Comparison of ENCODE assay signal across 10 mouse cellular contexts in the genomic region with DNA sequence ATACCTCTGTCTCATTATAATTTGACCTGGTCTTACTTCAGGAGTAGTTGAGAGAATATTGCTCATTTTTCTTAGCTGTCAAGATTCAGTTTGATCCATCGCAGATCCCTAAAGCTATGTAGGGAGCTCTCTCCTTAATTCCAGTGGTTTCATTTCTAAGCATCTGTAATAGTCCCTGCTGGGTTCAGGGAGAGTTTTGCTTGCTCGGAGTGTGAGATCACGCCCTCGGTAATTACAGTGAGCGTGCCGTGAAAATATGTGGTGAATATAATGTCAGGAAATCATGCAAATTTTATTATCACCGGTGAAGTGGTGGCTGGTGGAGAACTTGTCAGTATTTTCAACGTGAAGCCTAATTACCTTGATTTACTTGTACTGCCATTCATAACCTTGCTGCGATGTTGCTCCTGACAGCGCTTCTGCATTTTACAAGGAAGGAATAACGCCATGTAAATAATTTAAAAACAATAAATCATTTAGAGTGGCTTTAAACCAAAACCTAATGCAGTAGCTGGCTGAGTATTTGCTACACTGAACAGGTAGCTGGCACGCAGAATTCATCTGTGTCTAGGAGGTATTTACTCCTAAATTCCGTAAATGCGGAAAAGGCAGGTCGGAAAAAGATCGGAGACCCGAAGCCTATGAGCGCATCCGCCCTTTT. TPM values are rescaled to one million over a fixed set of nuclear protein-coding genes. Genes with fewer than 3 reads are reported as not detected.
DNase-seq lines count a peak whose midpoint lies in the region; ATAC-seq and TF ChIP-seq lines count a peak whose summit lies in the region.
"Had no signal": no experiment of that assay in that cellular context is flagged by ENCODE, and none has a peak within 500 bp of the region (broad histone marks: within the 10 kb centered on the region; RNA-seq: fewer than 3 reads in every experiment).

No protein-coding gene starts in this region.

- peak overlapping the region; percentile 2; the same call in 1 of the 2 replicates for H3K9ac ChIP-seq in heart, embryonic 12.5 days
- no peak overlapping the region for H3K9ac ChIP-seq in heart, adult 2 months (ENCODE audit: low read depth, low read length)
- H3K9ac ChIP-seq in forebrain, embryonic 15.5 days (replicated peaks), result 0 out of 2 replicates have a peak overlapping the region, but pooled peaks have one; percentile 5
- peak overlapping the region; percentile 17; the same call in 1 of the 2 replicates for H3K9ac ChIP-seq in limb, embryonic 14.5 days (ENCODE audit: low read depth, low read length, severe bottlenecking)

- 3% methylated on average over 19 of the region's 19 CpGs for WGBS in heart, embryonic 12.5 days
- 5% methylated on average over 19 of the region's 19 CpGs for WGBS in heart, adult 2 months
- WGBS in forebrain, embryonic 15.5 days, result 2% methylated on average over 19 of the region's 19 CpGs
- 2% methylated on average over 19 of the region's 19 CpGs for WGBS in limb, embryonic 14.5 days

- no peaks in the 10 kb centered on the region for H3K9me3 ChIP-seq in heart, embryonic 12.5 days (replicated peaks)
- H3K9me3 ChIP-seq in E14TG2a.4 (ENCODE audit: low read length), result no peaks in the 10 kb centered on the region
- no peaks in the 10 kb centered on the region for H3K9me3 ChIP-seq in forebrain, embryonic 15.5 days
- no peaks in the 10 kb centered on the region for H3K9me3 ChIP-seq in limb, embryonic 14.5 days (ENCODE audit: control insufficient read depth, low read length)

- no peak for DNase-seq in heart, adult 2 months
- DNase-seq in limb, embryonic 14.5 days (ENCODE audit: low spot score), result no peak
- DNase-seq in gastrocnemius, postnatal 25 days, result no peak
- DNase-seq in adrenal gland, adult 18-20 months (ENCODE audit: low spot score in 2 of 2), result no peak
- no peak for DNase-seq in adrenal gland, adult (ENCODE audit: inconsistent age in 2 of 2, low spot score in 1 of 2)
- DNase-seq: cerebellum, adult 8-10 months had no signal

- intact Hi-C loops in heart, adult 2 months (cut with DNase I), result no loop called here

- H3K36me3 ChIP-seq in heart, embryonic 12.5 days, result no peaks in the 10 kb centered on the region
- H3K36me3 ChIP-seq in heart, adult 2 months (ENCODE audit: control insufficient read depth, insufficient read depth, low read length), result no peaks in the 10 kb centered on the region
- no peaks in the 10 kb centered on the region for H3K36me3 ChIP-seq in E14TG2a.4 (ENCODE audit: insufficient read depth, low read length)
- H3K36me3 ChIP-seq in forebrain, embryonic 15.5 days, result no peaks in the 10 kb centered on the region
- no peaks in the 10 kb centered on the region for H3K36me3 ChIP-seq in limb, embryonic 14.5 days (ENCODE audit: control insufficient read depth, insufficient read depth, low read length)

- TF ChIP-seq POLR2A in heart, adult 2 months (IDR thresholded peaks at IDR 0.05; ENCODE audit: insufficient read depth, low read depth, low read length), result no peak
- no peak for TF ChIP-seq POLR2A in limb, embryonic 14.5 days (IDR thresholded peaks at IDR 0.05; ENCODE audit: borderline replicate concordance, extremely low read depth, insufficient read depth, insufficient read length)

- peaks cover 7% of the 10 kb centered on the region; the same call in 1 of the 2 replicates for H3K4me1 ChIP-seq in heart, embryonic 12.5 days (replicated peaks)
- H3K4me1 ChIP-seq in heart, adult 2 months (ENCODE audit: control insufficient read depth, insufficient read depth, low read length), result no peaks in the 10 kb centered on the region
- peaks cover 10% of the 10 kb centered on the region; the same call in 1 of the 2 replicates for H3K4me1 ChIP-seq in E14TG2a.4 (replicated peaks; ENCODE audit: low read depth, low read length)
- peaks cover 13% of the 10 kb centered on the region for H3K4me1 ChIP-seq in forebrain, embryonic 15.5 days
- H3K4me1 ChIP-seq in limb, embryonic 14.5 days (ENCODE audit: control insufficient read depth, insufficient read depth, low read length), result no peaks in the 10 kb centered on the region

- TF ChIP-seq EP300 in heart, adult 2 months (IDR thresholded peaks at IDR 0.05; ENCODE audit: insufficient read depth, low read depth, low read length), result no peak

- TF ChIP-seq CTCF in heart, adult 2 months (IDR thresholded peaks at IDR 0.05), result no peak
- no peak for TF ChIP-seq CTCF in E14TG2a.4 (conservative IDR thresholded peaks at IDR 0.05; ENCODE audit: low read length)

- peaks cover 31% of the 10 kb centered on the region for H3K27me3 ChIP-seq in heart, embryonic 12.5 days (replicated peaks)
- no peaks in the 10 kb centered on the region for H3K27me3 ChIP-seq in heart, adult 2 months (ENCODE audit: control insufficient read depth, insufficient read depth, low read length)
- H3K27me3 ChIP-seq in E14TG2a.4 (ENCODE audit: insufficient read depth, low read length), result peaks cover 15% of the 10 kb centered on the region
- H3K27me3 ChIP-seq in forebrain, embryonic 15.5 days, result peaks cover 20% of the 10 kb centered on the region
- H3K27me3 ChIP-seq in limb, embryonic 14.5 days (ENCODE audit: control insufficient read depth, insufficient read depth, low read length), result peaks cover 28% of the 10 kb centered on the region

- H3K4me2 ChIP-seq in heart, embryonic 12.5 days, result peak overlapping the region; percentile 69
- peak overlapping the region; percentile 47 for H3K4me2 ChIP-seq in forebrain, embryonic 15.5 days (replicated peaks)
- peak overlapping the region; percentile 40 for H3K4me2 ChIP-seq in limb, embryonic 14.5 days (replicated peaks; ENCODE audit: low read depth, low read length, severe bottlenecking)

- H3K4me3 ChIP-seq in heart, embryonic 12.5 days, result peak overlapping the region; percentile 33
- H3K4me3 ChIP-seq in heart, adult 2 months, result no peak overlapping the region
- peak overlapping the region; percentile 32; the same call in 1 of the 2 replicates for H3K4me3 ChIP-seq in E14TG2a.4 (replicated peaks; ENCODE audit: low read length)
- H3K4me3 ChIP-seq in forebrain, embryonic 15.5 days, result peak overlapping the region; percentile 25
- peak overlapping the region; percentile 21 for H3K4me3 ChIP-seq in limb, embryonic 14.5 days (replicated peaks; ENCODE audit: low read length)

- no peak overlapping the region for H3K27ac ChIP-seq in heart, embryonic 12.5 days (ENCODE audit: poor library complexity, severe bottlenecking)
- H3K27ac ChIP-seq in heart, adult 2 months, result no peak overlapping the region
- H3K27ac ChIP-seq in forebrain, embryonic 15.5 days (replicated peaks), result no peak overlapping the region
- no peak overlapping the region for H3K27ac ChIP-seq in limb, embryonic 14.5 days (replicated peaks; ENCODE audit: low read depth, low read length)

- no peaks in the 10 kb centered on the region for H3K79me2 ChIP-seq in heart, adult 2 months (replicated peaks; ENCODE audit: control insufficient read depth, insufficient read depth, low read length)

- ATAC-seq in heart, embryonic 12.5 days (ENCODE audit: insufficient number of reproducible peaks, low FRiP score), result no peak
- ATAC-seq in forebrain, embryonic 15.5 days (replicated peaks), result no peak
- no peak for ATAC-seq in limb, embryonic 14.5 days (ENCODE audit: low FRiP score, low read depth)

RNA-seq across cellular contexts. Expression of a gene that starts 36.6 kb away (rescaled TPM):
- polyA plus RNA-seq in heart, embryonic 12.5 days (2016; fragmentation: Nextera tagmentation; extraction: Ambion mirVana), result 0.37 TPM in 1 of 2 replicates, not detected in the other
- total RNA-seq in heart, adult 2 months (2021), result not detected
- not detected in 2 replicates for polyA plus RNA-seq in heart, adult 2 months (2012; rRNA removed)
- 0.66 and 2.0 TPM in 2 replicates for polyA plus RNA-seq in forebrain, embryonic 15.5 days (2015; fragmentation: Nextera tagmentation; extraction: Ambion mirVana)
- polyA plus RNA-seq in limb, embryonic 14.5 days (2012; rRNA removed), result 0.15 TPM in 1 of 2 replicates, not detected in the other
- 0.72 and 0.74 TPM in 2 replicates for polyA plus RNA-seq in limb, embryonic 14.5 days (2014; fragmentation: Nextera tagmentation; extraction: Ambion mirVana)
- total RNA-seq in gastrocnemius, postnatal 25 days (2021), result not detected
- total RNA-seq in adrenal gland, adult 18-20 months (2021), result not detected
- total RNA-seq: gastrocnemius, adult 18-20 months had no signal

RNA-seq across cellular contexts. Expression of a gene that starts 38.5 kb away (rescaled TPM):
- 0.60 and 0.93 TPM in 2 replicates for polyA plus RNA-seq in heart, embryonic 12.5 days (2016; fragmentation: Nextera tagmentation; extraction: Ambion mirVana)
- not detected for total RNA-seq in heart, adult 2 months (2021)
- not detected in 2 replicates for polyA plus RNA-seq in heart, adult 2 months (2012; rRNA removed)
- 0.59 and 0.79 TPM in 2 replicates for polyA plus RNA-seq in forebrain, embryonic 15.5 days (2015; fragmentation: Nextera tagmentation; extraction: Ambion mirVana)
- 0.41 and 0.67 TPM in 2 replicates for polyA plus RNA-seq in limb, embryonic 14.5 days (2012; rRNA removed)
- polyA plus RNA-seq in limb, embryonic 14.5 days (2014; fragmentation: Nextera tagmentation; extraction: Ambion mirVana), result 0.48 and 0.50 TPM in 2 replicates
- total RNA-seq in gastrocnemius, postnatal 25 days (2021), result under 1 TPM; 0.29 to 0.36 TPM
- not detected for total RNA-seq in adrenal gland, adult 18-20 months (2021)
